Mouse (Mus musculus) cerebellum, adult (tissue): Measurements from ENCODE around the gene Ttll1.

Source experiments
- ATAC-seq: cut with Nextera tagmentation; 2 replicates; pipeline ENCODE4 v1.9.2; 2017; ENCODE audit warnings: mild to moderate bottlenecking, moderate library complexity, mixed read lengths; ENCODE audit not compliant: insufficient number of reproducible peaks, low FRiP score, low TSS enrichment

Gene Ttll1

GRCm38 (mm10) chr15:83510805-83511405, at the start of gene Ttll1:
Ttll1 (minus strand) TSS chr15:83510893.
- ATAC-seq: peak; percentile 92

- ATAC-seq: peak; percentile 83
Measured at GRCm38 (mm10) chr15:83555161-83555974, 44.7 kb upstream of the Ttll1 start.

GRCm38 (mm10) chr15:83553831-83554230, 43.1 kb upstream of the Ttll1 start:
- ATAC-seq: no peak

- ATAC-seq: no peak
Measured at GRCm38 (mm10) chr15:83550137-83550536, 39.4 kb upstream of the Ttll1 start.

GRCm38 (mm10) chr15:83547144-83547543, 36.5 kb upstream of the Ttll1 start:
- no peak for ATAC-seq

- no peak for ATAC-seq
Measured at GRCm38 (mm10) chr15:83546029-83546428, 35.3 kb upstream of the Ttll1 start.

GRCm38 (mm10) chr15:83541647-83542287, 31.1 kb upstream of the Ttll1 start:
- ATAC-seq: no peak

GRCm38 (mm10) chr15:83539905-83540304, 29.2 kb upstream of the Ttll1 start:
- no peak for ATAC-seq

- no peak for ATAC-seq
Measured at GRCm38 (mm10) chr15:83538855-83539254, 28.2 kb upstream of the Ttll1 start.

- ATAC-seq: no peak
Measured at GRCm38 (mm10) chr15:83535890-83536231, 25.2 kb upstream of the Ttll1 start.

- ATAC-seq: no peak
Measured at GRCm38 (mm10) chr15:83534960-83535889, 24.5 kb upstream of the Ttll1 start.

GRCm38 (mm10) chr15:83532606-83533005, 21.9 kb upstream of the Ttll1 start:
- ATAC-seq: no peak

- no peak for ATAC-seq
Measured at GRCm38 (mm10) chr15:83531961-83532469, 21.3 kb upstream of the Ttll1 start.

GRCm38 (mm10) chr15:83530688-83531087, 20.0 kb upstream of the Ttll1 start:
- ATAC-seq: no peak

- no peak for ATAC-seq
Measured at GRCm38 (mm10) chr15:83530233-83530632, 19.5 kb upstream of the Ttll1 start.

- no peak for ATAC-seq
Measured at GRCm38 (mm10) chr15:83529765-83530164, 19.1 kb upstream of the Ttll1 start.

- ATAC-seq: no peak
Measured at GRCm38 (mm10) chr15:83528892-83529291, 18.2 kb upstream of the Ttll1 start.

GRCm38 (mm10) chr15:83527747-83528146, 17.1 kb upstream of the Ttll1 start:
- no peak for ATAC-seq

- no peak for ATAC-seq
Measured at GRCm38 (mm10) chr15:83527092-83527437, 16.4 kb upstream of the Ttll1 start.

- ATAC-seq: no peak
Measured at GRCm38 (mm10) chr15:83526424-83527091, 15.9 kb upstream of the Ttll1 start, which contains the start of gene Bik. Bik (plus strand) TSS chr15:83526862.
